ENCODE assay signal across 12 mouse cellular contexts in genomic region chr14:11960269-11961121, GRCm38 (mm10).
DNase-seq lines count a peak whose midpoint lies in the region; ATAC-seq lines count a peak whose summit lies in the region.
"Had no signal": no experiment of that assay in that cellular context is flagged by ENCODE, and none has a peak within 500 bp of the region (broad histone marks: within the 10 kb centered on the region; RNA-seq: fewer than 3 reads in every experiment).

No protein-coding gene starts in this region.

- H3K4me1 ChIP-seq in hindbrain, embryonic 11.5 days (replicated peaks; ENCODE audit: control insufficient read depth, insufficient read depth, low read length) = no peaks in the 10 kb centered on the region
- 0 out of 2 replicates have a peak, but pooled peaks cover 5% of the 10 kb centered on the region for H3K4me1 ChIP-seq in hindbrain, embryonic 10.5 days (replicated peaks)
- H3K4me1 ChIP-seq in forebrain, embryonic 10.5 days = peaks cover 33% of the 10 kb centered on the region
- H3K4me1 ChIP-seq in hindbrain, embryonic 13.5 days (replicated peaks) = peaks cover 12% of the 10 kb centered on the region
- H3K4me1 ChIP-seq in neural tube, embryonic 12.5 days = no peaks in the 10 kb centered on the region
- no peaks in the 10 kb centered on the region for H3K4me1 ChIP-seq in kidney, embryonic 14.5 days (ENCODE audit: control insufficient read depth, insufficient read depth, low read length)

- WGBS in hindbrain, embryonic 11.5 days = 71% methylated on average over 15 of the region's 15 CpGs
- 79% methylated on average over 15 of the region's 15 CpGs for WGBS in hindbrain, embryonic 10.5 days
- WGBS in forebrain, embryonic 10.5 days = 65% methylated on average over 15 of the region's 15 CpGs
- 55% methylated on average over 15 of the region's 15 CpGs for WGBS in hindbrain, embryonic 13.5 days
- WGBS in neural tube, embryonic 12.5 days = 49% methylated on average over 15 of the region's 15 CpGs
- 87% methylated on average over 15 of the region's 15 CpGs for WGBS in kidney, embryonic 14.5 days

- H3K27ac ChIP-seq in hindbrain, embryonic 11.5 days (ENCODE audit: low read depth, low read length) = no peak overlapping the region
- no peak overlapping the region for H3K27ac ChIP-seq in hindbrain, embryonic 10.5 days
- no peak overlapping the region for H3K27ac ChIP-seq in forebrain, embryonic 10.5 days
- H3K27ac ChIP-seq in hindbrain, embryonic 13.5 days = no peak overlapping the region
- no peak overlapping the region for H3K27ac ChIP-seq in neural tube, embryonic 12.5 days
- no peak overlapping the region for H3K27ac ChIP-seq in kidney, embryonic 14.5 days (ENCODE audit: low read depth, low read length)

- no peaks in the 10 kb centered on the region for H3K27me3 ChIP-seq in hindbrain, embryonic 11.5 days (ENCODE audit: control insufficient read depth, insufficient read depth, low read length)
- H3K27me3 ChIP-seq in hindbrain, embryonic 10.5 days (ENCODE audit: insufficient read depth, poor library complexity, severe bottlenecking) = no peaks in the 10 kb centered on the region
- peaks cover 58% of the 10 kb centered on the region for H3K27me3 ChIP-seq in forebrain, embryonic 10.5 days (ENCODE audit: poor library complexity, severe bottlenecking)
- 0 out of 2 replicates have a peak, but pooled peaks cover 3% of the 10 kb centered on the region for H3K27me3 ChIP-seq in hindbrain, embryonic 13.5 days
- H3K27me3 ChIP-seq in neural tube, embryonic 12.5 days (replicated peaks) = peaks cover 6% of the 10 kb centered on the region; the same call in 1 of the 2 replicates
- no peaks in the 10 kb centered on the region for H3K27me3 ChIP-seq in kidney, embryonic 14.5 days (ENCODE audit: control insufficient read depth, insufficient read depth, low read length)

- H3K4me2 ChIP-seq in hindbrain, embryonic 11.5 days (replicated peaks; ENCODE audit: low read depth, low read length) = no peak overlapping the region
- H3K4me2 ChIP-seq in hindbrain, embryonic 13.5 days = no peak overlapping the region
- H3K4me2 ChIP-seq in neural tube, embryonic 12.5 days (replicated peaks) = no peak overlapping the region
- H3K4me2 ChIP-seq in kidney, embryonic 14.5 days (replicated peaks; ENCODE audit: low read depth, low read length) = no peak overlapping the region

- H3K4me3 ChIP-seq in hindbrain, embryonic 11.5 days (ENCODE audit: low read depth, low read length) = no peak overlapping the region
- H3K4me3 ChIP-seq in hindbrain, embryonic 10.5 days = no peak overlapping the region
- no peak overlapping the region for H3K4me3 ChIP-seq in forebrain, embryonic 10.5 days
- H3K4me3 ChIP-seq in hindbrain, embryonic 13.5 days = no peak overlapping the region
- no peak overlapping the region for H3K4me3 ChIP-seq in neural tube, embryonic 12.5 days
- H3K4me3 ChIP-seq in kidney, embryonic 14.5 days (ENCODE audit: low read length) = no peak overlapping the region

- no peak for DNase-seq in hindbrain, embryonic 11.5 days (ENCODE audit: low spot score)
- no peak for DNase-seq in hindbrain, embryonic 10.5 days (ENCODE audit: low spot score)
- DNase-seq in forebrain, embryonic 10.5 days (ENCODE audit: extremely low spot score, low spot score) = peak; percentile 26
- DNase-seq in gastrocnemius, postnatal 14 days = no peak
- DNase-seq in kidney, postnatal 25 days = no peak
- DNase-seq: adrenal gland, postnatal 36 days; cerebellum, postnatal 14 days; kidney, adult 2 months; liver, postnatal 0 days had no signal

- intact Hi-C loops in gastrocnemius, postnatal 14 days (cut with DNase I; ENCODE audit: low total_unique reads) = no loop called here

- peak; percentile 82 for ATAC-seq in hindbrain, embryonic 11.5 days (ENCODE audit: low FRiP score)
- ATAC-seq in hindbrain, embryonic 13.5 days (ENCODE audit: low FRiP score) = peak; percentile 69
- ATAC-seq in neural tube, embryonic 12.5 days (ENCODE audit: low FRiP score, low read depth) = peak; percentile 86
- no peak for ATAC-seq in kidney, embryonic 14.5 days (ENCODE audit: low FRiP score, low TSS enrichment)
- ATAC-seq: liver, postnatal 0 days had no signal

- H3K36me3 ChIP-seq in hindbrain, embryonic 11.5 days (ENCODE audit: control insufficient read depth, insufficient read depth, low read length) = no peaks in the 10 kb centered on the region
- H3K36me3 ChIP-seq in hindbrain, embryonic 10.5 days = no peaks in the 10 kb centered on the region
- H3K36me3 ChIP-seq in forebrain, embryonic 10.5 days (replicated peaks) = no peaks in the 10 kb centered on the region
- no peaks in the 10 kb centered on the region for H3K36me3 ChIP-seq in hindbrain, embryonic 13.5 days
- no peaks in the 10 kb centered on the region for H3K36me3 ChIP-seq in neural tube, embryonic 12.5 days
- H3K36me3 ChIP-seq in kidney, embryonic 14.5 days (ENCODE audit: control insufficient read depth, insufficient read depth, low read length) = no peaks in the 10 kb centered on the region

- H3K9me3 ChIP-seq in hindbrain, embryonic 11.5 days (ENCODE audit: control insufficient read depth, low read length) = no peaks in the 10 kb centered on the region
- no peaks in the 10 kb centered on the region for H3K9me3 ChIP-seq in hindbrain, embryonic 10.5 days
- no peaks in the 10 kb centered on the region for H3K9me3 ChIP-seq in forebrain, embryonic 10.5 days
- no peaks in the 10 kb centered on the region for H3K9me3 ChIP-seq in hindbrain, embryonic 13.5 days
- H3K9me3 ChIP-seq in neural tube, embryonic 12.5 days = no peaks in the 10 kb centered on the region
- H3K9me3 ChIP-seq in kidney, embryonic 14.5 days (ENCODE audit: control insufficient read depth, low read length) = no peaks in the 10 kb centered on the region

- H3K9ac ChIP-seq in hindbrain, embryonic 11.5 days (ENCODE audit: low read depth, low read length) = no peak overlapping the region
- H3K9ac ChIP-seq in hindbrain, embryonic 13.5 days = no peak overlapping the region
- H3K9ac ChIP-seq in neural tube, embryonic 12.5 days = no peak overlapping the region
- H3K9ac ChIP-seq in kidney, embryonic 14.5 days (ENCODE audit: low read depth, low read length) = no peak overlapping the region
- H3K9ac ChIP-seq: liver, postnatal 0 days had no signal
